8 mouse cellular contexts compared by ENCODE assay signal in genomic region chr1:74587773-74588445, GRCm38 (mm10). TPM values are rescaled to one million over a fixed set of nuclear protein-coding genes. Genes with fewer than 3 reads are reported as not detected.
DNase-seq lines count a peak whose midpoint lies in the region; ATAC-seq lines count a peak whose summit lies in the region.

Gene Zfp142 (minus strand): TSS chr1:74588246.
Gene Bcs1l (plus strand): TSS chr1:74588289.

- H3K27ac ChIP-seq in hindbrain, embryonic 16.5 days (ENCODE audit: low read depth, low read length): peak within 1 kb of the TSS; percentile 89
- peak within 1 kb of the TSS; percentile 61 for H3K27ac ChIP-seq in macrophage

- peak within 1 kb of the TSS; percentile 92 for H3K4me3 ChIP-seq in hindbrain, embryonic 16.5 days (ENCODE audit: low read length)
- peak within 1 kb of the TSS; percentile 86 for H3K4me3 ChIP-seq in macrophage (ENCODE audit: inconsistent target)

- peaks cover 20% of the 10 kb centered on the region for H3K36me3 ChIP-seq in hindbrain, embryonic 16.5 days (ENCODE audit: control insufficient read depth, insufficient read depth, low read length)
- peaks cover 26% of the 10 kb centered on the region for H3K36me3 ChIP-seq in macrophage (ENCODE audit: inconsistent target)

- under 1% methylated on average over 48 of the region's 48 CpGs for WGBS in hindbrain, embryonic 16.5 days
- WGBS in macrophage (ENCODE audit: missing documents): under 1% methylated on average over 48 of the region's 48 CpGs

- peak within 1 kb of the TSS; percentile 83 for H3K9ac ChIP-seq in hindbrain, embryonic 16.5 days (ENCODE audit: low read depth, low read length)

- no peaks in the 10 kb centered on the region for H3K27me3 ChIP-seq in hindbrain, embryonic 16.5 days (replicated peaks; ENCODE audit: control insufficient read depth, insufficient read depth, low read length)

- ATAC-seq in hindbrain, embryonic 16.5 days: peak; percentile 99

- peaks cover 45% of the 10 kb centered on the region for H3K79me2 ChIP-seq in macrophage (ENCODE audit: inconsistent target)

- H3K4me1 ChIP-seq in hindbrain, embryonic 16.5 days (ENCODE audit: control insufficient read depth, insufficient read depth, low read depth, low read length): peaks cover 25% of the 10 kb centered on the region

- peak within 1 kb of the TSS; percentile 88 for H3K4me2 ChIP-seq in hindbrain, embryonic 16.5 days (ENCODE audit: low read length)

- peak; percentile 95 for DNase-seq in WW6 (ENCODE audit: low read depth, low spot score)
- DNase-seq in cerebellum, postnatal 4 days (ENCODE audit: low spot score in 2 of 2): peak; percentile 94 to 96
- peak; percentile 99 for DNase-seq in gastrocnemius, adult 18-20 months (ENCODE audit: low spot score)
- DNase-seq in left cerebral cortex, adult 18-20 months (ENCODE audit: low spot score in 2 of 2): peak; percentile 98 to 99
- DNase-seq in right cerebral cortex, adult 18-20 months: peak; percentile 99
- peak; percentile 94 for DNase-seq in urinary bladder, postnatal 10 days (ENCODE audit: low spot score)

- no peaks in the 10 kb centered on the region for H3K9me3 ChIP-seq in hindbrain, embryonic 16.5 days (ENCODE audit: control insufficient read depth, low read length)

RNA-seq across cellular contexts. Expression of gene Zfp142, which starts in this region (rescaled TPM):
- total RNA-seq in gastrocnemius, adult 18-20 months (2021): 1 to 10 TPM; 8.7 to 9.7 TPM
- polyA plus RNA-seq in hindbrain, embryonic 16.5 days (2015; fragmentation: Nextera tagmentation; extraction: Ambion mirVana): 6.8 and 8.5 TPM in 2 replicates
- 10 to 100 TPM; 31.5 to 32.9 TPM for total RNA-seq in left cerebral cortex, adult 18-20 months (2021)
- 10 to 100 TPM; 18.7 to 75.7 (median 49.5) TPM for total RNA-seq in macrophage (2018; cell fraction: chromatin; rRNA removed)
- 10 to 100 TPM in 1 of 26 experiments, 1 to 10 TPM in 25; 2.8 to 10.1 (median 6.3) TPM for total RNA-seq in macrophage (2018; cell fraction: cytosol; rRNA removed)
- 10 to 100 TPM in 25 of 26 experiments, 1 to 10 TPM in 1; 9.0 to 53.8 (median 27.8) TPM for total RNA-seq in macrophage (2018; cell fraction: nucleus; rRNA removed)
- 4.5 to 6.7 TPM (median 5.6 TPM) in 3 replicates for polyA plus RNA-seq in macrophage (2018)

RNA-seq across cellular contexts. Expression of gene Bcs1l, which starts in this region (rescaled TPM):
- 10 to 100 TPM; 20.6 to 21.6 TPM for total RNA-seq in gastrocnemius, adult 18-20 months (2021)
- polyA plus RNA-seq in hindbrain, embryonic 16.5 days (2015; fragmentation: Nextera tagmentation; extraction: Ambion mirVana): 23.0 and 23.7 TPM in 2 replicates
- total RNA-seq in left cerebral cortex, adult 18-20 months (2021): 10 to 100 TPM; 23.2 to 25.2 TPM
- 10 to 100 TPM in 2 of 26 experiments, 1 to 10 TPM in 22, under 1 TPM in 2; 0.61 to 11.4 (median 3.8) TPM for total RNA-seq in macrophage (2018; cell fraction: chromatin; rRNA removed)
- total RNA-seq in macrophage (2018; cell fraction: cytosol; rRNA removed): 1 to 10 TPM; 4.4 to 9.9 (median 8.0) TPM
- total RNA-seq in macrophage (2018; cell fraction: nucleus; rRNA removed): 10 to 100 TPM in 4 of 26 experiments, 1 to 10 TPM in 22; 2.0 to 11.4 (median 4.8) TPM
- 6.7 to 12.0 TPM (median 10.1 TPM) in 3 replicates for polyA plus RNA-seq in macrophage (2018)

Comparison
In these comparisons a context has a peak if more than half of its experiments do, and no peak if none do; other contexts are left out.
1. Peak in every context shown above with its lines: DNase-seq, ATAC-seq, H3K4me3 ChIP-seq and H3K27ac ChIP-seq.